Mouse (Mus musculus) fibroblast of lung, adult 2 months (primary cell): ENCODE data around the gene Tbl3.
"Not testable (repeated sequence)": the region's sequence is repeated elsewhere in the genome, so short reads cannot be mapped to it uniquely, and the experiment has no call there.

Source experiments
- DNase-seq: peaks from one replicate; pipeline ENCODE4 v3.0.0-alpha.2; 2011; ENCODE audit warnings: low read depth

Gene Tbl3

DNA sequence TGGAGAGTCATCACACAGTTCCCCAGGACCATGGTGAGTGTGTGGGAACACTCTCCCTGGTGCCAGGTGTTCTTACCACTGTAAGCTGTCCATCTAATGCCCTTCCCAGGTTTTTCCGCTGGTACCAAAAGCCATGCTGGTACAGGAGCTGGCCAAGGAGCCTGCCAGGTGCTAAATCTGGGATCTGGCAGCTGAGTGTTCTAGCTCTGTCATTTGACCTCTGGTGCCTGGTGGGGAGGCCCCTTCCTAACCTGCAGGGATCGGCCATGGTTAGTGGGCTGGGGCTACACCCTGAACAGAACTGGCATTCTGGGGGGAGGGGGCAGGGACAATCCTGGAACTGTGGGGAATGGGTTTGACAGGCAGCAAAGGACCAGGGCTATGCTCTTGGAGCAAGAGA lies 20.2 kb upstream of the Tbl3 start, which contains the start of gene Rpl3l:
TSS of gene Rpl3l (plus strand) at position 203 of the 400 bp plus-strand sequence.
- DNase-seq: no peak

DNA sequence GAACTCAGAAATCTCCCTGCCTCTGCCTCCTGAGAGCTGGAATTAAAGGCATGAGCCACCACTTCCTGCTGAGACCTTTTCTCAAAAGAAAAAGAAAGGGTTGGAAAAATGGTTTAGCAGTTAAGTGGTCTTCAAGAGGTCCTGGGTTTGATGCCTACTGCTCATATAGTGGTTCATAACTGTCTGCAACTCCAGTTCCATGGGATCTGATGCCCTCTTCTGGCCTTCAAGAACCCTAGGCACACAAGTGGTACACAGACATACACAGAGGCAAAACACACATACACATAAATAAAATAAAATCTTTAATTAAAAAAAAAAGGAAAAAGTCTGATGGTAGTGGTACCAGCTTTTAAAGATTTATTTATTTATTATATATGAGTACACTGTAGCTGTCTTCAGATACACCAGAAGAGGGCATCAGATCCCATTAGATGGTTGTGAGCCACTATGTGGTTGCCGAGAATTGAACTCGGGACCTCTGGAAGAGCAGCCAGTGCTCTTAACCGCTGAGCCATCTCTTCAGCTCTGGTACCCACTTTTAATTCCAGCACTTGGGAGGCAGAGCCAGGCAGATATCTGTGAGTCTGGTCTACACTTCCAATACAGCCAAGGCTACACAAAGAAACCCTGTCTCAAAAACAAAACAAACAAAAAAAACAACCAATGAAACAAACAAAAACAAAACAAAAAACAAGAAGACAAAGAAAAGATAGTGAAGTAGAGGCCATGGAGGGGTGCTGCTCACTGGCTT lies 18.4 kb upstream of the Tbl3 start:
- no peak for DNase-seq

DNA sequence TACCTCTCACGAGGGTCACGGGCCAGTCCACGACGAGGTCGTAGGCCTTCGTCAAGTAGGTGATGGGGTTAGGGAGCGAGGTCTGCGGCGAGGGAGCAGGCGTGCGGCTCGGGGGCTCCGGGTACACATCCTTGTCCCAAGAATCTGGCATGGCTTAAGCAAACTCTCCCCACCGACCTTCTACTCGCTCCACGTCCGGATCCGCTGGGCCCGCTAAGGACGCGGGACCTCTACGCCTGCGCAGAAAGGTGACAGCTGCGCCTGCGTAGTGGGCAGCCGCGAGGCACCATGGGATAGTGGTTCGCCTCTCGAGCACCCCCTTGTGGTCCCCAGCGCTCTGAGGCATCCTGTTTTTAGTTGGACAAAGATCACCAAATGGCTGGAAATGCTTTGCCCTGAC lies 16.7 kb upstream of the Tbl3 start, which contains the start of gene Ndufb10:
TSS of gene Ndufb10 (minus strand) at position 295 of the 400 bp plus-strand sequence.
- DNase-seq: peak; percentile 88

DNA sequence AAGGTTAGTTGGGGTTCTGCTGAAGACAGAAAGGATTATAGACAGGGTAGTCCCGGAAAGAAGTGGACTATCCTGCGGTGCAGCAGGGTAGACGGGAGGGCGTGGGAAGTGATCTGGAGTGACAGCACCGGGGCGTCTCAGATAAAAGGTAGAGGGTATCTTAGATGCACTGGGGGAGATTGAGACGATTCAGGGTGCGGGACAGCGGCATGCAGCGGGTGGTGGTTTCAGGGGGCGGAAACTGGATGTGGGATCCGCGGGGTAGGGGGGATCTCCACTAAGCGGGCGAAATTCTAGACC lies 16.4 kb upstream of the Tbl3 start:
- no peak for DNase-seq

DNA sequence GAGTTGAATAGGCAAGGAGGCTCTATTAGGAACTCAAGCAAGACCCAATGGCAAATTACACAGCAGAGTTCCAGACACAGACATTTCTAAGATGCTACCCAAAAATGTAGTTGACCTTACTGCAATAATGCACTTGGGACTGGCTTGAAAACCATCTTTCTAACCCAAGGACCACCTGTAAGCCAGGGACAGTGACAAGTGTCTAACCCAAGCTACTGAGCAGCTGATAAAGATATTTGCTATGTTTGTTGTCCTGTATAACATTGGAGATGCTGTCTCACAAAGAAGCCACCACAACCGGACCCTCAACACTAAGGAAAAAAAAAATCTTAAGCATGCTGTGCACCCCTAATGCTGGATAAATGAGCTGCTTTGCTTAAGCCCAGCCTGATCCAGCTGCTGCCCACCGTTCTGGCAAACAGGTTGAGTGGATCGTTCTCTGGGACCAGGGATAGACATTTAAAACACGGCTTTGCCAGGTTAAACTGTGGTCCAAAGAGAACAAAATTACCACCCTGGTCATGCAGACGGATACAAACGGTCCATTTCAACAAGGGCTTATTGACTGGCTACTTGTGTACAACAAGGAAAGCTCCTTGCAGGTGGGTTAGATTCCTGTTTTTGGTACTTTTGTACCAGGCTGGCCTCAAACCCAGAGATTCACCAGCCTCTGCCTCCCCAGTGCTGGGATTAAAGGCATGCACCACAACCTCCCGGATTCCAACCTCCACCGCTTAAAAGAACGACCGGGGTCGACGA lies 15.8 kb upstream of the Tbl3 start:
- no peak for DNase-seq

DNA sequence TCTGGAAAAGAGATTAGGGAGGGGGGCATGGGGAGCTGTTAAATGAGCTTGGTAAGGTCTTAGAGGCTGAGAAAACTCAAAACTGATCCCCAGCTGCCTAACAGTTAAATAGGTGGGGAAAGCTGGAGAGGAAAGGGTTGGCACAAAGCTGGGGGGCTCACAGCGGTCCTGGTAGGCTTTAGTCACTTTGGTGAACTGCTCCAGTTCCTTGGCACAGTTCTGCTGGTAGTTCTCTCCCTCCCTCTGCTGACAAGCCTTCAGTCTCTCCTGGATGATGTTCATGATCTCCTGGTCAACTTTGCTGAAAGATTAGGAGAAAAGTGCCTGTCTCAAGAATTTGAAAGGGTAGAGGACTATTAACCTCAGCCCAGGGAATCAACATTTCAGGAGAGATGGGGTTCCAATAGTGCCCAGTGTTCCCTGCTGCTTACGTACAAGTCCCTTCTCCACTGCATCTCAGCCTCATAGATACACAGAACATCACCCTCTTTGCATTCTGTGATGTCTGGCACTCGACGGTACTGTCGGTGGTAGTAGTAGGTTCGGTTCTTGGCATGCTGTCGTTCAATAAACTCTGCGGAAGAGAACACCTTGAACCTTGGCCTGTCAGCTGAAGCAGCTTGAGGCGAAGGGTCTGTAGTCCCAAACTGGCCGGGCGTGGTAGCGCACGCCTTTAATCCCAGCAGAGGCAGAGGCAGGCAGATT lies 14.9 kb upstream of the Tbl3 start:
- DNase-seq: no peak

DNA sequence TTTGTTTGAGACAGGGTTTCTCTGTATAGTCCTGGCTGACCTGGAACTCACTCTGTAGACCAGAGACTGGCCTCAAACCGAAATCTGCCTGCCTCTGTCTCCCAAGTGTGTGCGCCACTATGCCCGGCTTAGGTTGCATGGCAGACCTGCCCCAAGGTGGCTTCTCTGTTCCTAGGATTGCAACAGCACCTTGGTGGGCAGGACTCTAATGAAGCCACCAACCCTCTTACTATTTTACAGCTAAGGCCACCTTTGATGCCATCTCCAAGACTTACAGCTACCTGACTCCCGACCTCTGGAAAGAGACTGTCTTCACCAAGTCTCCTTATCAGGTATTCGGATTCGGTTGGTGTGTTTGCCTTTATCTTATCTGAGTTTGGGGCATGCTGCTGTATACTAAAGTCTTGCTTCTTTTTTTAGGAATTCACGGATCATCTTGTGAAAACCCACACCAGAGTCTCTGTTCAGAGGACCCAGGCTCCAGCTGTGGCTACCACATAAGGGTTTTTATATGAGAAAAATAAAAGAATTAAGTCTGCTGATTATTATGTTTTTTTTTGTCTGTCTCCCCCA lies 14.0 kb upstream of the Tbl3 start:
- DNase-seq: not testable (repeated sequence)

DNA sequence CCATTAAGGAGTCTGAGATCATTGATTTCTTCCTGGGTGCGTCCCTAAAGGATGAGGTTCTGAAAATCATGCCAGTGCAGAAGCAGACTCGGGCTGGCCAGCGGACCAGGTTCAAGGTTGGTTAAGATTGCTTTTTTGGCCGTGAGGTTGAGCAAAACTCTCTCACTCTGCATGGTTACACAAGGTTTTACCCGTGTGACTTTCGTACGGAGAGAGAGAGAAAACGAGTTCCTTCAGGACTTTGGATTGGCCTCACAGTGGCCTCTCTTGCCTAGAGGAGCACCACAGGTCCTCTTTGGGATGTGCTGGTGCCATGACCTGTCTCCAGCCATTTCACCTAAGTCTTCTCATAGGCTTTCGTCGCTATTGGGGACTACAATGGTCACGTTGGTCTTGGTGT lies 13.2 kb upstream of the Tbl3 start:
- not testable (repeated sequence) for DNase-seq

DNA sequence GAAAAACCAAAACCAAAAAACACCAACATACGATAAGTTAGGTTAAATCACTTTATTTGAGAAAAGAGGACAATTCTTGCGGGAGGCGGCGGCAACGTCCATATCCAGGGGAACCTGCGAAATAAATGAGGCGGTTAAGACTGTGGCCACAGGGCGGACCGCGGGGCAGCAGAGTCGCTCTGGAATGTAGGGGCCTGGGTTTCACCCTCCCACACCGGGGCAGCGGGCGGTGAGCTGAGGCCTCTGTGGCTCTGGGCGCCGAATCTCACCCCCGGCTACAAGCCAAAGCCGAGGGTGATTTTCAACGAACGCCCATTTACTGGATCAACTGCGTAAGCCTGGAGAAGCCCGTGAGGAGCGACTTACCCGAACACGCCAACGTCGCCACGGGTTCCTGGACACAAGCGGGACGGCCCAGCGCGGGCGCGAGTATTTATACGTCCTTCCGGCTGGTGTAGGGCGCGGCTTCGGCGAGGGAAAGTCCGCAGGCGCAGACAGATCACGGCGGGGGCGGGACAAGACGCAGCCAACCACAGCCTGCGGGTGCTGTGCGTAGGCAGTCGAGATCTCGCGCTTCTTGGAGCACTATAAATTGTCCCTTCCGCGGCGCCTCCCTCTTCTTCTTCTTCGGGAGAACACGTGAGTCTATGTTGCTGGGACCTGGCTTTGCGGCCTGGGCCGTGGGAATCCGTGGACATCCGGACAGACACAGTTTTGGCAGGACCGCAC lies 12.2 kb upstream of the Tbl3 start:
- DNase-seq: peak; percentile 98

DNA sequence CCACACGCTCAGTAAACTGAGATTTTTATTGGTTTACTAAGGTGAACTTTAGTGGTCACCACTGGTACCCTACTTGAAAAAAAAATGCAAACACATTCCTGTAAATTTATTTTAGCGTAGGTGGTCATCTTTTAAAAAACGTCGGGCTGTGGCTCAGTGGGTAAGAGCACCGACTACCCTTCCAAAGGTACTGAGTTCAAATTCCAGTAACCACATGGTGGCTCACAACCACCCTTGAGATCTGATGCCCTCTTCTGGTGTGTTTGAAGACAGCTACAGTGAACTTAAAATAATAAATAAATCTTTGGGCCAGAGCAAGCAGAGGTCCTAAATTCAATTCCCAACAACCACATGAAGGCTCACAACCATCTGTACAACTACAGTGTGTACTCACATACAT lies 11.5 kb upstream of the Tbl3 start:
- not testable (repeated sequence) for DNase-seq

DNA sequence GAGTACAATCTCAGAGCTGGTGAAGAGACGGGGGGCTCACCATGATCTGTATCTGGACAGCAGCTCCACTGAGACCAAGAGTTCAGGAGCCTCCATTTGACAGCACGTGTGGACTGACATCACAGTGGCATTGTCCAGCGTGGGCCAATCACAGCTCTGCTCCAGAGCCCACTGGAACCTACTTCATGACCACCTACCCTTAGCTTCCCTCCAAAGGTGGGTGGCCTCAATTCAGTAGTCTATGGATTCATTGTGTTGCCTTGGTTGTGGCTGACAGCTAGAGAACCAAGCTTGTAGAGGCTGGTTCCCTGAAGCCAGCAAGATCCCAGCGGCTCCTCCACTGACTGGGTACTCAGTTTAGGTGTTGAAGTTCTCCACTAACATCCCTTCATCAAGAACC lies 10.5 kb upstream of the Tbl3 start, which contains the start of the genes Rnf151 and Rps2:
TSS of gene Rnf151 (minus strand) at position 121 of the 400 bp plus-strand sequence.
TSS of gene Rps2 (plus strand) at position 174 of the 400 bp plus-strand sequence.
- no peak for DNase-seq

DNA sequence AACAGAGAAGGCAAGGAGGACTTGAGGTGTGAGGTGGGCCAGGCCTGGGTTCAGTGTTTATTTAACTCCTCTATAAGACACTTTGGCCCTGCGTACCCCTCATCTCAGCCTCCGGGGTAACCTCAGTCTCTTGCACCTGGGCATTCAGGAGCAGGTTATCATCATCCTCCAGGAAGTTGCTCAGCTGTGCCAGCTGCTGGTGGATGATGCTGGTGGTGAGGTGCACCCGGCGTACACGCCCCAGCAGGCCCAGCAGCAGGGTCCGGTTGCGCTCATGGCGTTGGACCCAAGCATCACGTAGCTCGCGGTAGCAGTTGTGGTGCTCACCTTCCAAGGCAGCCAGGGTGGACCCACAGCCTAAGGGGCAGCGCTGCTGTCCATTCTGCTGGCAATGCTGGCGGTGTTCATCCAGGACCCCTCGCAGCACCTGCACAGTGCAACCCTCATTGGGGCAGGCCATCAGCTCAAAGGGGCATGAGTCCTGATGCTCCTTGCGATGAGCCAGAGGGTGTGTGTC lies 8.8 kb upstream of the Tbl3 start:
- DNase-seq: no peak

DNA sequence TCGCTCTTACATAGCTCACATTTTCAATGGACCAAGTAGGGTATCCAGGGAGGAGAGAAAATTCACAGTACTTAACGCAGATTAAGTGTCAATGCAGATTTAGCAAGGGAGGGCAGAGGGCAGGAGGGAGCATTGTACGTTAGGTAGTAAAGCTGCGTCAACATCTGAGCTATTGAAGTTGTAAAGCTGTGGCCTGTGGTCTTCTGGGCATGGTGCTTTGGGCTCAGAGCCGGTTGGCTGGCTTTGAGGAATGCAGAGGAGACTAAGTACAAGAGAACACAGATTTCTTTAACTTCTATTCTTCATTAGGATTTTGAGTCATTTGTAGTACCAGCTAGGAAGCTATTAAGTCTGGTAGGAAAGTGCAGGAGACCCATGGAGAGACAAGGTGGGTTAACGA lies 8.1 kb upstream of the Tbl3 start:
- no peak for DNase-seq

DNA sequence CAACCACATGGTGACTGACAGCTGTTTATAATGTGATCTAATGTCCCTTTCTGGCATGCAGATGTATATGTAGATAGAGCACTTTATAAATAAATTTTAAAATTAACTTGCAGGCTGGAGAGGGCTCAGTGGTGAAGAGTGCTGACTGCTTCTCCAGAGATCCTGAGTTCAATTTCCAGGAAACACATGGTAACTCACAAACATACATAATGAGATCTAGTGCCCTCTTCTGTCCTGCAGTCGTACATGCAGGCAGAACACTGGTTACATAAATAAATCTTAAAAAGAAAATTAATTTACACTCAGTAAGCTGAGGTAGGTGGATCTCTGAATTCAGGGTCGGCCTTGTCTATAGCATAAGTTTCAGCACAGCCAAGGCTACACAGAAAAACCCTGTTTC lies 1.2 kb upstream of the Tbl3 start:
- DNase-seq: no peak

DNA sequence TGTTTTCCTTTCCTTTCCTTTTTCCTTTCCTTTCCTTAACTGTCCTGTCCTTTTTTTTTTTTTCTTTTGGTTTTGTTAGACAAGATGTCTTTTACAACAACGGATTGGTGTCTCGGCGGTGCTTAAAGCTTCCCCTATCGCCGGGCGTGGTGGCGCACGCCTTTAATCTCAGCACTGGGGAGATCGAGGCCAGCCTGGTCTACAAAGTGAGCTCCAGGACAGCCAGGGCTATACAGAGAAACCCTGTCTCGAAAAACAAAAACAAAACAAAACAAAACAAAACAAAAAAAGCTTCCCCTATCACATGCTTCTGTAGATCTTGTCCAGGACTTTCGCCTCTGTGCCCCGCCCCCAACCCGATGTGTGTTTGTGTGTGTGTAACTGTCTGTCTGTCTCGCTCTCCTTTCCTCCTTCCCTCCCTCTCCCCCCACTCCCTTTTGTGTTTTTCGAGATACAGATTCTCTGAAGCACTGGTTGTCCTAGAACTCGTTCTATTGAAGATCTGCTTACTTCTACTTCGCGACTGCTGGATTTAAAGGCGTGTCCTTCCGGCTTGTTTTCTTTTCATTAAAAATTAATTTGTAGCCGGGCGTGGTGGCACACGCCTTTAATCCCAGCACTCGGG lies 453 bp upstream of the Tbl3 start:
- DNase-seq: no peak

DNA sequence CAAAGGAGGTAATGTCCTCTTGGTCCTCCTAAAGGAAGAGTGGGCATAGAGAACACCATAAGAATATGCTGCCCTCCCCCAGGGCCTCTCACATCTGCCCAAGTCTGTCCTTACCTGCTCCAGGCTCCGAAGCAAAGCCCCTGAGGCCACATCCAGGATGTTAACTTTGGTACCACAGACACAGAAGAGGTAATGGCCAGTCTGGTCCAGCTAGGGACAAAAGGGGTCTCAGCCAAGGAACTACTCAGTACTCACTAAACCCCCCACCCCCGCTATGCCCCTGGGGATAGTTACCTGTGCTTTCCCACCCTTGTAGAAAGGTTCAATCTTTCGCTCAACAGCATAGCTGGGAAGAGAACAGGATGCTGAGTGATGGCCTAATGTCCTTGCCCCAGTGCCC lies 1.6 kb downstream of the Tbl3 start:
- no peak for DNase-seq

DNA sequence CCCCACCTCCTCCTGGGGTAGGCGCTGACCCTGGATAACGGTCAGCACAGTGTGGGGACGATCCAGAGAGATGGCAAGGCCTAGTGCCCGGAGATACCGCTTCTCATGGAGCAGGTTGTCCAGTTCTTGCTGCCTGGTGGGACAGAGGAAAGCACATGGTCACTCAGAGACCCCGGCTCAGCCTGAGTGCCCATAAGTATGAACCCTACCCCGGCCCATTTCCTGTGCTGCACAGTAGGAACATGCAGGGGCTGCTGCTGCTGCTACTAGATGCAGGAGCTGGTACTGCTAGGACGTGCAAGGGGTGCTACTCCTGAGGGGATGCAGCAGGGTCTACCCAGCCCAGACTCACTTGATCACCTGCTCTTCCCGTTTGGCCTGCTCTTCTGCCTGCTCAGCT lies 6.2 kb downstream of the Tbl3 start:
- no peak for DNase-seq

DNA sequence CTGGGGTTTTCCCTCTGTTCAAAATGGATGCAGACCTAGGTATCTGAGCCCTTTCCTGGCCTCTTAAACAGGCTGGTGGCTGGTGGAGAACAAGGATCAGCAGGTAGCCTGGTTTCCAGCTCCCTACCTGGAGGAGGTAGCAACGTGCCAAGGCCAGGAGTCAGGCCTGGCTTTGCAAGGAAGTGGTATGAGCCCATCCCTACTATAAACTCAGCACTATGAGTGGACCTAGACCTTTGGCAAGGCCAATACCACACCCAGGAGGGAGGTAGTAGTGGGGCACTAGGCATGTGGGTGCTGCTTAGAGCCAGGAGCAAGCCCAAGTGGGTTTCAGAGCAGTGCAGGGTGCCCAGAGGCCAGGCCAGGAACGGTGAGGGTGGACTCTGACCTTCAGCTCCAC lies 8.0 kb downstream of the Tbl3 start:
- DNase-seq: no peak

DNA sequence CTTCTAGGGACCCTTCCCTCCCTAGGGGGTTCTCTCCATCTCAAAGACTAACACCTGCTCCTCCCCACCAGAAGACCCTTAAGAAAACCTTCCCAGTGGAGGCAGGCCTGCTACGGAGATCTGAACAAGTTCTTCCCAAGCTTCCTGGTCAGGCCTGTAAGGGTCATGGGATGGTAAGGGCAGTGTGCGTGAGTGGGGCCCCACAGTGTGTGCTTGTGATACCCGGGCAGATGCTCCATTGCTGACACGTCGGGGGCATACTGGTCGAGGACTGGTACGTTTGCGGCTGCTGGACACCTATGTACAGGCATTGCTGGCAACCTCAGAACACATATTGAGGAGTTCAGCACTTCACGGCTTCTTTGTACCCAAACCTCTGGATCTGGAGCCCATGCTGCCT lies 8.7 kb downstream of the Tbl3 start:
- DNase-seq: no peak

DNA sequence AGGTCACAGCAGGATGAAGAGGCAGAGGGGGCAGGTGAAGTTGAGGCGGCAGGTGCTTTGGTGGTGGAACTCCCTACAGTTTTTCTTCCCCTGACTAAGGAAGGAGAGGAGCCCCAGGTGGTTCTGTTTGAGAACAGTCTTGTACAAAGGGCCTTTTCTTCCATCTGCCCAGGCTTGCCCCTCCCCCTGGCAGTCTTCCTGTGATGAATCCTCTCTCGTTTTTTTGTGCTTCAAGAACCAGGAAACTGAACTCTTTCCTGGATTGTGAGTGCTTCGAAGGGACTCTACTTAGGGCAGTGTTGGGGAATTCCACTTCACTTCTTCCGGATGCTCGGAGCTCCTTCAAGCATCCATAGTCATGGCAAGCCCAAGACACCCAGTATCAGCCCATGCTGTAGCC lies 9.5 kb downstream of the Tbl3 start:
- DNase-seq: no peak
